Mouse (Mus musculus) left cerebral cortex, postnatal 14 days (tissue): ENCODE data around the gene Kcnma1. TPM values are rescaled to one million over a fixed set of nuclear protein-coding genes. Genes with fewer than 3 reads are reported as not detected.

Experiments used
- DNase-seq, 2 experiments: peaks; one replicate each; pipeline ENCODE4 v3.0.0; 2021 to 2022; ENCODE audit warnings: low spot score in 2 of 2, mixed read lengths in 1 of 2
- intact Hi-C: fragments of 180-260 bp; cut with DNase I; formaldehyde crosslinking; loops from one replicate; pipeline ENCODE4 v1.15.1; 2025
- total RNA-seq, 2 experiments: library from RNA; stranded (reverse); gene quantifications; 2 replicates each; pipeline ENCODE4 v1.2.3; 2021

The Kcnma1 gene
- total RNA-seq, 2 experiments from 2014 or later, result 164 to 187 TPM

- DNase-seq, result no peak
- intact Hi-C loops, result no loop called here
Observed at GRCm38 (mm10) chr14:23640665-23641064, 373.6 kb downstream of the Kcnma1 start.

GRCm38 (mm10) chr14:23638078-23638695 is 376.1 kb downstream of the Kcnma1 start:
- DNase-seq, result no peak
- intact Hi-C loops, result no loop called here

- no peak for DNase-seq
- intact Hi-C loops, result no loop called here
Observed at GRCm38 (mm10) chr14:23635903-23636302, 378.4 kb downstream of the Kcnma1 start.

- no peak for DNase-seq
- intact Hi-C loops, result no loop called here
Observed at GRCm38 (mm10) chr14:23633011-23633595, 381.2 kb downstream of the Kcnma1 start.

GRCm38 (mm10) chr14:23626925-23627324 is 387.4 kb downstream of the Kcnma1 start:
- peak in 1 of 2 experiments; percentile 21 for DNase-seq
- intact Hi-C loops, result no loop called here

- intact Hi-C loops, result no loop called here
- DNase-seq, result no peak
Observed at GRCm38 (mm10) chr14:23626114-23626513, 388.2 kb downstream of the Kcnma1 start.

GRCm38 (mm10) chr14:23625436-23625835 is 388.9 kb downstream of the Kcnma1 start:
- DNase-seq, result peak in 1 of 2 experiments; percentile 31

GRCm38 (mm10) chr14:23624455-23624854 is 389.8 kb downstream of the Kcnma1 start:
- DNase-seq, result no peak
- intact Hi-C loops, result no loop called here

More at GRCm38 (mm10) chr14:23625436-23625835, 388.9 kb downstream of the Kcnma1 start:
- intact Hi-C loops, result no loop called here

GRCm38 (mm10) chr14:23620685-23621084 is 393.6 kb downstream of the Kcnma1 start:
- intact Hi-C loops, result no loop called here
- no peak for DNase-seq

GRCm38 (mm10) chr14:23618973-23619372 is 395.3 kb downstream of the Kcnma1 start:
- no peak for DNase-seq
- intact Hi-C loops, result no loop called here

GRCm38 (mm10) chr14:23618081-23618480 is 396.2 kb downstream of the Kcnma1 start:
- DNase-seq, result no peak
- intact Hi-C loops, result no loop called here

GRCm38 (mm10) chr14:23610054-23610453 is 404.2 kb downstream of the Kcnma1 start:
- peak in 1 of 2 experiments; percentile 18 for DNase-seq
- intact Hi-C loops, result no loop called here

- intact Hi-C loops, result no loop called here
Observed at GRCm38 (mm10) chr14:23605740-23606139, 408.6 kb downstream of the Kcnma1 start.

GRCm38 (mm10) chr14:23602937-23603336 is 411.4 kb downstream of the Kcnma1 start:
- no peak for DNase-seq
- intact Hi-C loops, result loop anchor here (5.0 kb wide), 1 partner anchor 79 kb away; no protein-coding TSS in a partner anchor

More at GRCm38 (mm10) chr14:23605740-23606139, 408.6 kb downstream of the Kcnma1 start:
- no peak for DNase-seq

GRCm38 (mm10) chr14:23602054-23602453 is 412.2 kb downstream of the Kcnma1 start:
- DNase-seq, result no peak

GRCm38 (mm10) chr14:23594629-23595028 is 419.7 kb downstream of the Kcnma1 start:
- peak; percentile 24 to 29 for DNase-seq
- intact Hi-C loops, result no loop called here

More at GRCm38 (mm10) chr14:23602054-23602453, 412.2 kb downstream of the Kcnma1 start:
- intact Hi-C loops, result loop anchor here (5.0 kb wide), 1 partner anchor 80 kb away; no protein-coding TSS in a partner anchor

GRCm38 (mm10) chr14:23592826-23593447 is 421.4 kb downstream of the Kcnma1 start:
- no peak for DNase-seq
- intact Hi-C loops, result no loop called here

- no peak for DNase-seq
- intact Hi-C loops, result loop anchor here (10.0 kb wide), 1 partner anchor 195 kb away; no protein-coding TSS in a partner anchor
Observed at GRCm38 (mm10) chr14:23589744-23590481, 424.4 kb downstream of the Kcnma1 start.

GRCm38 (mm10) chr14:23587451-23587850 is 426.8 kb downstream of the Kcnma1 start:
- intact Hi-C loops, result loop anchor here (10.0 kb wide), 1 partner anchor 197 kb away; no protein-coding TSS in a partner anchor

GRCm38 (mm10) chr14:23583235-23583634 is 431.1 kb downstream of the Kcnma1 start:
- peak; percentile 83 for DNase-seq
- intact Hi-C loops, result loop anchor here (2.0 to 10.0 kb wide), 3 partner anchors 202 to 474 kb away; no protein-coding TSS in a partner anchor

More at GRCm38 (mm10) chr14:23587451-23587850, 426.8 kb downstream of the Kcnma1 start:
- peak; percentile 66 to 75 for DNase-seq
